Mouse (Mus musculus): ENCODE measurements at regions not wholly inside any gene's neighbourhood (a gene's known extent, or its start where the extent isn't known, plus 50 kb on each side); places are given as distances from the start of the nearest gene placed in this dataset.

GRCm38 (mm10) chr7:71831790-71832525 is 474.4 kb downstream of the Mctp2 start:
- Histone ChIP-seq H3K4me3 (ENCODE audit: low read depth, low read length) (no peak overlapping the region), H3K4me1 (ENCODE audit: control insufficient read depth, insufficient read depth, insufficient read length, low read length) (no peaks in the 10 kb centered on the region), H3K36me3 (ENCODE audit: control insufficient read depth, insufficient read depth, low read length) (no peaks in the 10 kb centered on the region), H3K27me3 (ENCODE audit: control insufficient read depth, insufficient read depth, low read length) (no peaks in the 10 kb centered on the region), H3K27ac (ENCODE audit: insufficient read depth, low read depth, low read length) (no peak overlapping the region)
- TF ChIP-seq POLR2A (IDR thresholded peaks at IDR 0.05; ENCODE audit: low read depth, low read length): no peak
- no peak for TF ChIP-seq CTCF (IDR thresholded peaks at IDR 0.05; ENCODE audit: extremely low read depth, insufficient read length, insufficient replicate concordance, low read depth, low read length)
- WGBS: 76% methylated on average over 3 of the region's 3 CpGs

DNA sequence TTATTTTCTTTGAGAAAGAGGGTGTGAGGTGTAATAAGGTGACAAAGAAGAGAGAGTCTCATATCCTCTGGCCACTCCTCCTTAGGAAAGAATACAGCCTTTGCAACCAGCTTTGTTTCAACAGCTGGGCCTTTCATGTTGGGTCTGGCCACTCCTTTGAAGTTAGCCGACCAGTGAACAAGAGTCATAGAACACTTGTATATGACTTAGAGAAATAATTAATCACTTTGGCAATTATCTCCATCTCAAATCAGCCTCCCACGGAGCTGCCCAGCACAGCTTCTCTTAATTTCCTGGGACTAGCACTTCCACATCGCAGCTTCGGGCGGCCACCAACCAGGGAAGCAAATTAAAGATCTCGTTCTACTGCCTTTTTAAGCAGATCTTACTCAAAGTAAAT is 476.8 kb downstream of the Mctp2 start:
- WGBS: 64% methylated on average over 6 of the region's 6 CpGs
- Histone ChIP-seq H3K36me3 (ENCODE audit: control insufficient read depth, insufficient read depth, low read length) (no peaks in the 10 kb centered on the region), H3K4me3 (ENCODE audit: low read depth, low read length) (no peak overlapping the region), H3K27ac (ENCODE audit: insufficient read depth, low read depth, low read length) (no peak overlapping the region), H3K27me3 (ENCODE audit: control insufficient read depth, insufficient read depth, low read length) (no peaks in the 10 kb centered on the region), H3K4me1 (ENCODE audit: control insufficient read depth, insufficient read depth, insufficient read length, low read length) (no peaks in the 10 kb centered on the region)
- no peak for TF ChIP-seq CTCF (IDR thresholded peaks at IDR 0.05; ENCODE audit: extremely low read depth, insufficient read length, insufficient replicate concordance, low read depth, low read length)
- TF ChIP-seq POLR2A (IDR thresholded peaks at IDR 0.05; ENCODE audit: low read depth, low read length): no peak

- no peaks in the 10 kb centered on the region for H3K4me1 ChIP-seq (ENCODE audit: control insufficient read depth, insufficient read depth, insufficient read length, low read length)
- no peak for TF ChIP-seq POLR2A (IDR thresholded peaks at IDR 0.05; ENCODE audit: low read depth, low read length)
- TF ChIP-seq CTCF (IDR thresholded peaks at IDR 0.05; ENCODE audit: extremely low read depth, insufficient read length, insufficient replicate concordance, low read depth, low read length): no peak
- H3K36me3 ChIP-seq (ENCODE audit: control insufficient read depth, insufficient read depth, low read length): no peaks in the 10 kb centered on the region
- H3K27ac ChIP-seq (ENCODE audit: insufficient read depth, low read depth, low read length): no peak overlapping the region
- 75% methylated on average over 11 of the region's 11 CpGs for WGBS
- no peaks in the 10 kb centered on the region for H3K27me3 ChIP-seq (ENCODE audit: control insufficient read depth, insufficient read depth, low read length)
- no peak overlapping the region for H3K4me3 ChIP-seq (ENCODE audit: low read depth, low read length)
These were observed 464.9 kb upstream of the Gm10295 start for GRCm38 (mm10) chr7:71816138-71816537.

DNA sequence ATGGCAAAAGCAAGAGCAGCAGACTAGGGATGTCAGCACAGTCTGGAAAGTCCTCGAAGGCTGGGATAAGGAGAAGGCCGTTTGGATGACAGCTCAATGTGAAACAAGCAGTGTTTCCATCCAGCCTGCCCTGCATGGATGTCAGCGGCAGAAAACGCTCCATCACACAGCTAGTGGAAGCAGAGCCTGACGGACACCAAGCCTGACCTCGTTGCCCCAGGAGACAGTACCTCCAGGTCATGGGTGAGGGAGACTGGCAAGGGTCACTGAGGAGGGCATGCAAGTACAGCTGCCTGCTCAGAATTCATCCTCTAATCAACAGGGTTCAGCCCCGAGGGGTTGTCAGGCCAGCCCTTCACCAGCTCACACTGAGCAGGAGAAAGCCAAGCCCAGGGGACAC is 442.9 kb upstream of the Gm10295 start:
- Histone ChIP-seq H3K27ac (ENCODE audit: insufficient read depth, low read depth, low read length) (no peak overlapping the region), H3K27me3 (ENCODE audit: control insufficient read depth, insufficient read depth, low read length) (no peaks in the 10 kb centered on the region)
- WGBS: 56% methylated on average over 7 of the region's 7 CpGs

GRCm38 (mm10) chr7:71788401-71788800 is 437.1 kb upstream of the Gm10295 start:
- no peaks in the 10 kb centered on the region for H3K36me3 ChIP-seq (ENCODE audit: control insufficient read depth, insufficient read depth, low read length)
- H3K27me3 ChIP-seq (ENCODE audit: control insufficient read depth, insufficient read depth, low read length): no peaks in the 10 kb centered on the region
- no peak overlapping the region for H3K4me3 ChIP-seq (ENCODE audit: low read depth, low read length)
- no peak overlapping the region for H3K27ac ChIP-seq (ENCODE audit: insufficient read depth, low read depth, low read length)
- TF ChIP-seq CTCF (IDR thresholded peaks at IDR 0.05; ENCODE audit: extremely low read depth, insufficient read length, insufficient replicate concordance, low read depth, low read length): no peak
- TF ChIP-seq POLR2A (IDR thresholded peaks at IDR 0.05; ENCODE audit: low read depth, low read length): no peak
- no peaks in the 10 kb centered on the region for H3K4me1 ChIP-seq (ENCODE audit: control insufficient read depth, insufficient read depth, insufficient read length, low read length)

More for the DNA sequence above, 442.9 kb upstream of the Gm10295 start:
- no peak overlapping the region for H3K4me3 ChIP-seq (ENCODE audit: low read depth, low read length)
- no peak for TF ChIP-seq CTCF (IDR thresholded peaks at IDR 0.05; ENCODE audit: extremely low read depth, insufficient read length, insufficient replicate concordance, low read depth, low read length)
- no peak for TF ChIP-seq POLR2A (IDR thresholded peaks at IDR 0.05; ENCODE audit: low read depth, low read length)
- no peaks in the 10 kb centered on the region for H3K36me3 ChIP-seq (ENCODE audit: control insufficient read depth, insufficient read depth, low read length)
- no peaks in the 10 kb centered on the region for H3K4me1 ChIP-seq (ENCODE audit: control insufficient read depth, insufficient read depth, insufficient read length, low read length)

DNA sequence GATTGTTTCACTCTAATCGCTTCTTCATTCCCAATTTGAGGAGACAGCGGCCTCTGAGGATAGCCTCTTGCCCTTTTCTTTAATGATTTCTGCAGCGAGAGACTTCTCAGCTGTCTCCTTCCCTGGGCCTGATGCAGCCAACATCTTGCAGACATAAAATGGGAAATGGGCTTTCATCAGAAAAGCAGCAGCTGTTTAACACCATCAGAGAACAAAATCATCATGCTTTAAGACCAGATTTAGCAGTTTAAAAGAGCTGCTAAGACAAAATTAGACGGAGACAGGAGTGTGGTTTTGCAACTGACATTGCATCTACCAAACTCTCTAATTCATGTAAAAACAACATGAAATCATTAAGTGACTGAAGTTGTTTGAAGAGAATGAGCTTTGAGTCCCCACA is 431.2 kb upstream of the Gm10295 start:
- 84% methylated on average over 4 of the region's 4 CpGs for WGBS
- Histone ChIP-seq H3K4me1 (ENCODE audit: control insufficient read depth, insufficient read depth, insufficient read length, low read length) (no peaks in the 10 kb centered on the region), H3K36me3 (ENCODE audit: control insufficient read depth, insufficient read depth, low read length) (no peaks in the 10 kb centered on the region), H3K27ac (ENCODE audit: insufficient read depth, low read depth, low read length) (no peak overlapping the region), H3K27me3 (ENCODE audit: control insufficient read depth, insufficient read depth, low read length) (no peaks in the 10 kb centered on the region), H3K4me3 (ENCODE audit: low read depth, low read length) (no peak overlapping the region)
- TF ChIP-seq CTCF (IDR thresholded peaks at IDR 0.05; ENCODE audit: extremely low read depth, insufficient read length, insufficient replicate concordance, low read depth, low read length) (no peak), POLR2A (IDR thresholded peaks at IDR 0.05; ENCODE audit: low read depth, low read length) (no peak)

- Histone ChIP-seq H3K36me3 (ENCODE audit: control insufficient read depth, insufficient read depth, low read length) (no peaks in the 10 kb centered on the region), H3K27me3 (ENCODE audit: control insufficient read depth, insufficient read depth, low read length) (no peaks in the 10 kb centered on the region), H3K4me1 (ENCODE audit: control insufficient read depth, insufficient read depth, insufficient read length, low read length) (no peaks in the 10 kb centered on the region), H3K4me3 (ENCODE audit: low read depth, low read length) (no peak overlapping the region), H3K27ac (ENCODE audit: insufficient read depth, low read depth, low read length) (no peak overlapping the region)
- WGBS: 71% methylated on average over 5 of the region's 5 CpGs
- TF ChIP-seq POLR2A (IDR thresholded peaks at IDR 0.05; ENCODE audit: low read depth, low read length) (no peak), CTCF (IDR thresholded peaks at IDR 0.05; ENCODE audit: extremely low read depth, insufficient read length, insufficient replicate concordance, low read depth, low read length) (no peak)
These were observed 398.6 kb upstream of the Gm10295 start for GRCm38 (mm10) chr7:71749886-71750285.
